ENCODE assay signal across 12 mouse cellular contexts in genomic region chr3:95162345-95162628, GRCm38 (mm10). TPM values are rescaled to one million over a fixed set of nuclear protein-coding genes. Genes with fewer than 3 reads are reported as not detected.
DNase-seq lines count a peak whose midpoint lies in the region; ATAC-seq lines count a peak whose summit lies in the region.
"Had no signal": no experiment of that assay in that cellular context is flagged by ENCODE, and none has a peak within 500 bp of the region (broad histone marks: within the 10 kb centered on the region; RNA-seq: fewer than 3 reads in every experiment).

No protein-coding gene starts in this region.

- no peak for DNase-seq in lung, postnatal 36 days
- no peak for DNase-seq in hindbrain, embryonic 10.5 days (ENCODE audit: low spot score)
- DNase-seq in midbrain, embryonic 10.5 days (ENCODE audit: low spot score), result no peak
- no peak for DNase-seq in layer of hippocampus, adult 8-10 months (ENCODE audit: low spot score in 2 of 2)
- DNase-seq in thymus, postnatal 25 days, result no peak
- DNase-seq: adrenal gland, postnatal 36 days; gastrocnemius, postnatal 25 days; lung, postnatal 10 days; thymus, postnatal 14 days had no signal

- no peaks in the 10 kb centered on the region for H3K36me3 ChIP-seq in lung, embryonic 16.5 days (ENCODE audit: control insufficient read depth, insufficient read depth, low read length)
- peaks cover 40% of the 10 kb centered on the region for H3K36me3 ChIP-seq in hindbrain, embryonic 10.5 days
- H3K36me3 ChIP-seq in midbrain, embryonic 10.5 days, result peaks cover 34% of the 10 kb centered on the region

- no peaks in the 10 kb centered on the region for H3K9me3 ChIP-seq in lung, embryonic 16.5 days (ENCODE audit: control insufficient read depth, low read length)
- H3K9me3 ChIP-seq in hindbrain, embryonic 10.5 days, result no peaks in the 10 kb centered on the region
- no peaks in the 10 kb centered on the region for H3K9me3 ChIP-seq in midbrain, embryonic 10.5 days (replicated peaks)

- H3K27me3 ChIP-seq in lung, embryonic 16.5 days (ENCODE audit: control insufficient read depth, insufficient read depth, low read depth, low read length), result no peaks in the 10 kb centered on the region
- peaks cover 42% of the 10 kb centered on the region for H3K27me3 ChIP-seq in hindbrain, embryonic 10.5 days (ENCODE audit: insufficient read depth, poor library complexity, severe bottlenecking)
- peaks cover 44% of the 10 kb centered on the region for H3K27me3 ChIP-seq in midbrain, embryonic 10.5 days (ENCODE audit: low read depth, poor library complexity, severe bottlenecking)

- H3K9ac ChIP-seq in lung, embryonic 16.5 days (ENCODE audit: low read length), result no peak overlapping the region

- H3K4me2 ChIP-seq in lung, embryonic 16.5 days (ENCODE audit: low read depth, low read length), result peak overlapping the region; percentile 95; the same call in 1 of the 2 replicates

- no peak overlapping the region for H3K27ac ChIP-seq in lung, embryonic 16.5 days (ENCODE audit: low read length)
- peak overlapping the region; percentile 91 for H3K27ac ChIP-seq in hindbrain, embryonic 10.5 days
- peak overlapping the region; percentile 89; the same call in 1 of the 2 replicates for H3K27ac ChIP-seq in midbrain, embryonic 10.5 days (replicated peaks)

- WGBS in lung, embryonic 16.5 days, result 33% methylated on average over 2 of the region's 2 CpGs
- 53% methylated on average over 2 of the region's 2 CpGs for WGBS in hindbrain, embryonic 10.5 days
- WGBS in midbrain, embryonic 10.5 days, result 39% methylated on average over 2 of the region's 2 CpGs

- ATAC-seq in lung, embryonic 16.5 days (ENCODE audit: low read depth), result no peak
- ATAC-seq in granulocyte monocyte progenitor cell, adult 5-6 weeks (replicated peaks; ENCODE audit: poor library complexity, severe bottlenecking), result no peak

- peaks cover 31% of the 10 kb centered on the region for H3K4me1 ChIP-seq in lung, embryonic 16.5 days (replicated peaks; ENCODE audit: control insufficient read depth, insufficient read depth, low read length)
- H3K4me1 ChIP-seq in hindbrain, embryonic 10.5 days (replicated peaks), result peaks cover 44% of the 10 kb centered on the region
- peaks cover 50% of the 10 kb centered on the region for H3K4me1 ChIP-seq in midbrain, embryonic 10.5 days

- H3K4me3 ChIP-seq in lung, embryonic 16.5 days (ENCODE audit: low read length), result no peak overlapping the region
- H3K4me3 ChIP-seq in hindbrain, embryonic 10.5 days, result peak overlapping the region; percentile 85
- peak overlapping the region; percentile 84 for H3K4me3 ChIP-seq in midbrain, embryonic 10.5 days

RNA-seq across cellular contexts. Expression of gene Sema6c, which starts 2.0 kb away (rescaled TPM):
- 3.2 and 4.1 TPM in 2 replicates for polyA plus RNA-seq in lung, embryonic 16.5 days (2015; fragmentation: Nextera tagmentation; extraction: Ambion mirVana)
- polyA plus RNA-seq in hindbrain, embryonic 10.5 days (2016; fragmentation: Nextera tagmentation; extraction: Ambion mirVana), result 9.9 and 24.3 TPM in 2 replicates
- polyA plus RNA-seq in midbrain, embryonic 10.5 days (2016; fragmentation: Nextera tagmentation; extraction: Ambion mirVana), result 7.6 and 10.8 TPM in 2 replicates
- not detected in 2 replicates for total RNA-seq in granulocyte monocyte progenitor cell, adult 5-6 weeks (2014; fragmentation: Nextera tagmentation)
- total RNA-seq in granulocyte monocyte progenitor cell, adult 5-6 weeks (2017), result not detected in 2 replicates
- 10 to 100 TPM; 27.1 to 36.4 (median 30.9) TPM for total RNA-seq in layer of hippocampus, adult 8-10 months (2022)

RNA-seq across cellular contexts. Expression of gene Tnfaip8l2, which starts 20.1 kb away (rescaled TPM):
- 4.0 and 5.4 TPM in 2 replicates for polyA plus RNA-seq in lung, embryonic 16.5 days (2015; fragmentation: Nextera tagmentation; extraction: Ambion mirVana)
- 2.1 and 2.9 TPM in 2 replicates for polyA plus RNA-seq in hindbrain, embryonic 10.5 days (2016; fragmentation: Nextera tagmentation; extraction: Ambion mirVana)
- polyA plus RNA-seq in midbrain, embryonic 10.5 days (2016; fragmentation: Nextera tagmentation; extraction: Ambion mirVana), result 1.8 and 3.0 TPM in 2 replicates
- 30.5 and 40.2 TPM in 2 replicates for total RNA-seq in granulocyte monocyte progenitor cell, adult 5-6 weeks (2014; fragmentation: Nextera tagmentation)
- 21.0 and 24.3 TPM in 2 replicates for total RNA-seq in granulocyte monocyte progenitor cell, adult 5-6 weeks (2017)
- 10 to 100 TPM in 1 of 4 experiments, 1 to 10 TPM in 3; 1.7 to 11.1 (median 5.4) TPM for total RNA-seq in layer of hippocampus, adult 8-10 months (2022)

RNA-seq across cellular contexts. Expression of gene Lysmd1, which starts 28.4 kb away (rescaled TPM):
- polyA plus RNA-seq in lung, embryonic 16.5 days (2015; fragmentation: Nextera tagmentation; extraction: Ambion mirVana), result 16.2 and 16.9 TPM in 2 replicates
- 13.4 and 17.2 TPM in 2 replicates for polyA plus RNA-seq in hindbrain, embryonic 10.5 days (2016; fragmentation: Nextera tagmentation; extraction: Ambion mirVana)
- 13.5 and 17.0 TPM in 2 replicates for polyA plus RNA-seq in midbrain, embryonic 10.5 days (2016; fragmentation: Nextera tagmentation; extraction: Ambion mirVana)
- 3.1 and 4.3 TPM in 2 replicates for total RNA-seq in granulocyte monocyte progenitor cell, adult 5-6 weeks (2014; fragmentation: Nextera tagmentation)
- total RNA-seq in granulocyte monocyte progenitor cell, adult 5-6 weeks (2017), result 2.7 and 4.4 TPM in 2 replicates
- 10 to 100 TPM; 12.5 to 17.7 (median 13.4) TPM for total RNA-seq in layer of hippocampus, adult 8-10 months (2022)

RNA-seq across cellular contexts. Expression of gene Scnm1, which starts 28.5 kb away (rescaled TPM):
- polyA plus RNA-seq in lung, embryonic 16.5 days (2015; fragmentation: Nextera tagmentation; extraction: Ambion mirVana), result 69.9 and 79.0 TPM in 2 replicates
- 79.2 and 94.1 TPM in 2 replicates for polyA plus RNA-seq in hindbrain, embryonic 10.5 days (2016; fragmentation: Nextera tagmentation; extraction: Ambion mirVana)
- polyA plus RNA-seq in midbrain, embryonic 10.5 days (2016; fragmentation: Nextera tagmentation; extraction: Ambion mirVana), result 79.5 and 88.6 TPM in 2 replicates
- 41.2 and 82.8 TPM in 2 replicates for total RNA-seq in granulocyte monocyte progenitor cell, adult 5-6 weeks (2014; fragmentation: Nextera tagmentation)
- 53.1 and 64.1 TPM in 2 replicates for total RNA-seq in granulocyte monocyte progenitor cell, adult 5-6 weeks (2017)
- 10 to 100 TPM; 51.4 to 57.8 (median 54.9) TPM for total RNA-seq in layer of hippocampus, adult 8-10 months (2022)

RNA-seq across cellular contexts. Expression of gene Tmod4, which starts 38.0 kb away (rescaled TPM):
- polyA plus RNA-seq in lung, embryonic 16.5 days (2015; fragmentation: Nextera tagmentation; extraction: Ambion mirVana), result 2.7 and 4.4 TPM in 2 replicates
- polyA plus RNA-seq in hindbrain, embryonic 10.5 days (2016; fragmentation: Nextera tagmentation; extraction: Ambion mirVana), result 0.95 and 1.3 TPM in 2 replicates
- polyA plus RNA-seq in midbrain, embryonic 10.5 days (2016; fragmentation: Nextera tagmentation; extraction: Ambion mirVana), result 0.27 and 0.88 TPM in 2 replicates
- total RNA-seq in granulocyte monocyte progenitor cell, adult 5-6 weeks (2014; fragmentation: Nextera tagmentation), result 9.4 and 13.9 TPM in 2 replicates
- not detected in 2 replicates for total RNA-seq in granulocyte monocyte progenitor cell, adult 5-6 weeks (2017)
- under 1 TPM in 2 of 4 experiments, not detected in 2; 0.55 to 0.81 TPM for total RNA-seq in layer of hippocampus, adult 8-10 months (2022)
- total RNA-seq: common myeloid progenitor, adult 5-6 weeks had no signal
